Mouse (Mus musculus): ENCODE measurements at regions not wholly inside any gene's neighbourhood (a gene's known extent, or its start where the extent isn't known, plus 50 kb on each side); places are given as distances from the start of the nearest gene placed in this dataset.

GRCm38 (mm10) chr2:11398949-11399348 is 154.9 kb downstream of the Pfkfb3 start:
- TF ChIP-seq CTCF (IDR thresholded peaks at IDR 0.05; ENCODE audit: borderline replicate concordance, extremely low read depth, insufficient read depth, insufficient read length) (no peak), POLR2A (IDR thresholded peaks at IDR 0.05; ENCODE audit: borderline replicate concordance, extremely low read depth, insufficient read depth, insufficient read length, poor library complexity, severe bottlenecking) (no peak)
